ENCODE assay signal across 19 mouse cellular contexts in genomic region chr17:69973081-69973480, GRCm38 (mm10). TPM values are rescaled to one million over a fixed set of nuclear protein-coding genes. Genes with fewer than 3 reads are reported as not detected.
"Had no signal": no experiment of that assay in that cellular context is flagged by ENCODE, and none has a peak within 500 bp of the region (broad histone marks: within the 10 kb centered on the region; RNA-seq: fewer than 3 reads in every experiment).

No protein-coding gene starts in this region.

- H3K9me3 ChIP-seq: limb, embryonic 13.5 days; liver, embryonic 15.5 days; midbrain, embryonic 15.5 days; neural tube, embryonic 12.5 days had no signal

- H3K4me3 ChIP-seq: limb, embryonic 13.5 days; liver, embryonic 15.5 days; megakaryocyte, embryonic 14.5 days; midbrain, embryonic 15.5 days; neural tube, embryonic 12.5 days had no signal

- H3K9ac ChIP-seq: limb, embryonic 13.5 days; liver, embryonic 15.5 days; midbrain, embryonic 15.5 days; neural tube, embryonic 12.5 days had no signal

- H3K27ac ChIP-seq: limb, embryonic 13.5 days; liver, embryonic 15.5 days; macrophage; midbrain, embryonic 15.5 days; neural tube, embryonic 12.5 days had no signal

- ATAC-seq: midbrain, embryonic 15.5 days had no signal

- H3K4me2 ChIP-seq: limb, embryonic 13.5 days; liver, embryonic 11.5 days; liver, embryonic 15.5 days; midbrain, embryonic 11.5 days; midbrain, embryonic 15.5 days; neural tube, embryonic 12.5 days had no signal

- DNase-seq: kidney, adult 11 months; layer of hippocampus, adult 9-11 months; layer of hippocampus, postnatal 36 days; lung, adult 2 months; lung, postnatal 14 days; right cerebral cortex, adult 18-20 months; right cerebral cortex, postnatal 25 days; thymus, adult 2 months; thymus, postnatal 25 days had no signal

- H3K4me1 ChIP-seq: liver, embryonic 15.5 days had no signal

- H3K36me3 ChIP-seq: limb, embryonic 13.5 days; liver, embryonic 15.5 days; midbrain, embryonic 15.5 days; neural tube, embryonic 12.5 days had no signal

RNA-seq across cellular contexts. Expression of gene Dlgap1, which starts 4.2 kb away (rescaled TPM):
- total RNA-seq: monocyte, adult 5-6 weeks; neutrophil, adult 5-6 weeks had no signal
- polyA plus RNA-seq: macrophage had no signal
